Mouse (Mus musculus): ENCODE results near the gene Slc30a9.

DNA sequence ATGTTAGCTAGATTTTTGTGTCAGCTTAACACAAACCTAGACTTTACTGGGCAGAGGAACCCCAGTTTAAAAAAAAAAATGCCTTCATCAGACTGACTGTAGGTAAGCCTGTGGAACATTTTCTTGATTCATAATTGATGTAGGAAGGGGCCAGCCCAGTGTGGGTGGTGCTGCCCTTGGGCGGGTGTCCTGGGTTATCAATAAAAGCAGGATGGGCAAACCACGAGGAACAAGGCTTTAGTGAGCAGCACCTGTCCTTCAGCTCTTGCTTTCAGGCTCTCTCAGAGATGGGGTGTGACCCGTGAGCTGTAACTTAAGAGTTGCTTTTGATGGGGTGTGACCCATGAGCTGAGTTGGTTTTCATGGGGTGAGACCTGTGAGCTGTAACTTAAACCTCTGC, 11.7 kb upstream of the Slc30a9 start:
- no peak for TF ChIP-seq CTCF (IDR thresholded peaks at IDR 0.05; ENCODE audit: low read depth)
- no peak for TF ChIP-seq EP300 (IDR thresholded peaks at IDR 0.05; ENCODE audit: low read depth)

Measured in liver, postnatal 0 days (tissue).